Mouse (Mus musculus): Measurements from ENCODE around the gene Lsm8. TPM values are rescaled to one million over a fixed set of nuclear protein-coding genes. Genes with fewer than 3 reads are reported as not detected.
"Not testable (repeated sequence)": the region's sequence is repeated elsewhere in the genome, so short reads cannot be mapped to it uniquely, and the experiment has no call there.

The Lsm8 gene
- 107 and 131 TPM in 2 replicates for total RNA-seq (2014; fragmentation: Nextera tagmentation)
- 120 and 173 TPM in 2 replicates for total RNA-seq (2017)

- peak; percentile 99 for ATAC-seq (replicated peaks; ENCODE audit: low FRiP score, low TSS enrichment, poor library complexity, severe bottlenecking)
Observed at GRCm38 (mm10) chr6:18848051-18848701, at the start of gene Lsm8. Lsm8 (plus strand) TSS chr6:18848579.

- peak; percentile 91 for ATAC-seq (replicated peaks; ENCODE audit: low FRiP score, low TSS enrichment, poor library complexity, severe bottlenecking)
Observed at GRCm38 (mm10) chr6:18800869-18801511, 47.4 kb upstream of the Lsm8 start.

GRCm38 (mm10) chr6:18812623-18813022, 35.8 kb upstream of the Lsm8 start:
- no peak for ATAC-seq (replicated peaks; ENCODE audit: low FRiP score, low TSS enrichment, poor library complexity, severe bottlenecking)

- no peak for ATAC-seq (replicated peaks; ENCODE audit: low FRiP score, low TSS enrichment, poor library complexity, severe bottlenecking)
Observed at GRCm38 (mm10) chr6:18815606-18816005, 32.8 kb upstream of the Lsm8 start.

GRCm38 (mm10) chr6:18819343-18819742, 29.0 kb upstream of the Lsm8 start:
- 0 out of 2 replicates have a peak, but pooled peaks have one; percentile 71 for ATAC-seq (replicated peaks; ENCODE audit: low FRiP score, low TSS enrichment, poor library complexity, severe bottlenecking)

GRCm38 (mm10) chr6:18820246-18820645, 28.1 kb upstream of the Lsm8 start:
- no peak for ATAC-seq (replicated peaks; ENCODE audit: low FRiP score, low TSS enrichment, poor library complexity, severe bottlenecking)

- ATAC-seq (replicated peaks; ENCODE audit: low FRiP score, low TSS enrichment, poor library complexity, severe bottlenecking): no peak
Observed at GRCm38 (mm10) chr6:18822812-18823211, 25.6 kb upstream of the Lsm8 start.

GRCm38 (mm10) chr6:18832958-18833357, 15.4 kb upstream of the Lsm8 start:
- no peak for ATAC-seq (replicated peaks; ENCODE audit: low FRiP score, low TSS enrichment, poor library complexity, severe bottlenecking)

- not testable (repeated sequence) for ATAC-seq (replicated peaks; ENCODE audit: low FRiP score, low TSS enrichment, poor library complexity, severe bottlenecking)
Observed at GRCm38 (mm10) chr6:18844529-18844928, 3.9 kb upstream of the Lsm8 start.

GRCm38 (mm10) chr6:18845571-18845970, 2.8 kb upstream of the Lsm8 start:
- ATAC-seq (replicated peaks; ENCODE audit: low FRiP score, low TSS enrichment, poor library complexity, severe bottlenecking): not testable (repeated sequence)

GRCm38 (mm10) chr6:18848702-18849061, 303 bp downstream of the Lsm8 start:
- no peak for ATAC-seq (replicated peaks; ENCODE audit: low FRiP score, low TSS enrichment, poor library complexity, severe bottlenecking)

- ATAC-seq (replicated peaks; ENCODE audit: low FRiP score, low TSS enrichment, poor library complexity, severe bottlenecking): no peak
Observed at GRCm38 (mm10) chr6:18855323-18855722, 6.9 kb downstream of the Lsm8 start.

- ATAC-seq (replicated peaks; ENCODE audit: low FRiP score, low TSS enrichment, poor library complexity, severe bottlenecking): no peak
Observed at GRCm38 (mm10) chr6:18856487-18857078, 8.2 kb downstream of the Lsm8 start.

GRCm38 (mm10) chr6:18866018-18866417, 17.6 kb downstream of the Lsm8 start, which contains the start of gene Ankrd7:
Ankrd7 (plus strand) TSS chr6:18866318.
- no peak for ATAC-seq (replicated peaks; ENCODE audit: low FRiP score, low TSS enrichment, poor library complexity, severe bottlenecking)

GRCm38 (mm10) chr6:18889030-18889429, 40.7 kb downstream of the Lsm8 start:
- ATAC-seq (replicated peaks; ENCODE audit: low FRiP score, low TSS enrichment, poor library complexity, severe bottlenecking): no peak

- ATAC-seq (replicated peaks; ENCODE audit: low FRiP score, low TSS enrichment, poor library complexity, severe bottlenecking): no peak
Observed at GRCm38 (mm10) chr6:18894142-18894541, 45.8 kb downstream of the Lsm8 start.

Other genes starting within 250 kb of the Lsm8 start
- 0.54 TPM in 1 of 2 replicates, not detected in the other for gene Ankrd7, start 17.7 kb downstream of the Lsm8 start, total RNA-seq (2014; fragmentation: Nextera tagmentation)
- gene Ankrd7, start 17.7 kb downstream of the Lsm8 start, total RNA-seq (2017): not detected in 2 replicates

Data from megakaryocyte-erythroid progenitor cell, adult 5-6 weeks (primary cell).